Mouse (Mus musculus) heart, embryonic 12.5 days (tissue): ENCODE data around the gene Ankrd13b. TPM values are rescaled to one million over a fixed set of nuclear protein-coding genes. Genes with fewer than 3 reads are reported as not detected.
A peak's percentile ranks its signal among the peaks of the same experiment; 100 is the strongest.

Experiments
- ATAC-seq: fragments of 200-750 bp; cut with Nextera tagmentation; 2 replicates; pipeline ENCODE4 v1.8.0; 2017; ENCODE audit warnings: moderate TSS enrichment, moderate library complexity; ENCODE audit not compliant: insufficient number of reproducible peaks, low FRiP score
- H3K27ac ChIP-seq: fragments of 300-500 bp; sonication (generic); 2 replicates; pipeline ENCODE4 v1.5.1; 2016; ENCODE audit warnings: mild to moderate bottlenecking, moderate library complexity; ENCODE audit not compliant: poor library complexity, severe bottlenecking
- H3K27me3 ChIP-seq: fragments of 300-500 bp; sonication (generic); replicated peaks from 2 replicates; pipeline ENCODE4 v1.6.1; 2016; ENCODE audit warnings: mild to moderate bottlenecking, moderate library complexity
- H3K36me3 ChIP-seq: fragments of 300-500 bp; sonication (generic); 2 replicates; pipeline ENCODE4 v1.6.1; 2016; ENCODE audit warnings: mild to moderate bottlenecking, moderate library complexity
- H3K4me1 ChIP-seq: fragments of 300-500 bp; sonication (generic); replicated peaks from 2 replicates; pipeline ENCODE4 v1.6.1; 2016; ENCODE audit warnings: mild to moderate bottlenecking
- H3K4me2 ChIP-seq: fragments of 300-500 bp; sonication (generic); 2 replicates; pipeline ENCODE4 v1.6.1; 2016; ENCODE audit warnings: mild to moderate bottlenecking, moderate library complexity
- H3K4me3 ChIP-seq: fragments of 300-500 bp; sonication (generic); 2 replicates; pipeline ENCODE4 v1.5.1; 2016; ENCODE audit warnings: mild to moderate bottlenecking
- H3K9ac ChIP-seq: fragments of 300-500 bp; sonication (generic); 2 replicates; pipeline ENCODE4 v1.6.1; 2016; ENCODE audit warnings: mild to moderate bottlenecking, moderate library complexity
- H3K9me3 ChIP-seq: fragments of 300-500 bp; sonication (generic); replicated peaks from 2 replicates; pipeline ENCODE4 v1.6.1; 2016; ENCODE audit warnings: mild to moderate bottlenecking, moderate library complexity
- WGBS: fragments of 180-500 bp; shearing (Covaris S2); methylation state at CpG from one replicate; pipeline ENCODE4 v1.1.7; 2016; 5-methylcytosine and 5-hydroxymethylcytosine counted together
- polyA plus RNA-seq: library from polyadenylated mRNA; unstranded; fragments of >200 nt; fragmentation: Nextera tagmentation; extraction: Ambion mirVana; gene quantifications from 2 replicates; pipeline ENCODE4 v1.2.1, GENCODE M21; 2016

Gene Ankrd13b
- polyA plus RNA-seq, 1 experiment from 2014 or later: 3.7 TPM

- no peak overlapping the region for H3K27ac ChIP-seq
- H3K9me3 ChIP-seq: no peaks in the 10 kb centered on the region
- H3K27me3 ChIP-seq: peaks cover 25% of the 10 kb centered on the region
- 0 out of 2 replicates have a peak overlapping the region, but pooled peaks have one; percentile 71 for H3K4me3 ChIP-seq
- no peak for ATAC-seq
- peaks cover 35% of the 10 kb centered on the region for H3K4me1 ChIP-seq
- 80% methylated on average over 5 of the region's 5 CpGs for WGBS
- no peaks in the 10 kb centered on the region for H3K36me3 ChIP-seq
- no peak overlapping the region for H3K9ac ChIP-seq
- H3K4me2 ChIP-seq: no peak overlapping the region
Measured at GRCm38 (mm10) chr11:77516553-77517425, 27.3 kb upstream of the Ankrd13b start.

GRCm38 (mm10) chr11:77515637-77516552, 26.4 kb upstream of the Ankrd13b start, which contains the start of gene Trp53i13:
Trp53i13 (minus strand) TSS chr11:77515980.
- Histone ChIP-seq H3K4me3 (peak within 1 kb of the TSS; percentile 71), H3K27ac (peak within 1 kb of the TSS; percentile 11; the same call in 1 of the 2 replicates), H3K27me3 (peaks cover 25% of the 10 kb centered on the region), H3K4me2 (peak within 1 kb of the TSS; percentile 92), H3K36me3 (no peaks in the 10 kb centered on the region), H3K4me1 (peaks cover 37% of the 10 kb centered on the region), H3K9me3 (no peaks in the 10 kb centered on the region), H3K9ac (peak within 1 kb of the TSS; percentile 74)
- ATAC-seq: no peak
- 10% methylated on average over 39 of the region's 39 CpGs for WGBS

GRCm38 (mm10) chr11:77514832-77515636, 25.6 kb upstream of the Ankrd13b start, which contains the start of gene Abhd15:
Abhd15 (plus strand) TSS chr11:77515121.
- H3K4me1 ChIP-seq: peaks cover 35% of the 10 kb centered on the region
- H3K27me3 ChIP-seq: peaks cover 25% of the 10 kb centered on the region
- ATAC-seq: peak; percentile 69
- peak within 1 kb of the TSS; percentile 45 for H3K27ac ChIP-seq
- under 1% methylated on average over 71 of the region's 72 CpGs for WGBS
- peaks cover under 1% of the 10 kb centered on the region for H3K36me3 ChIP-seq
- H3K4me2 ChIP-seq: peak within 1 kb of the TSS; percentile 92
- H3K9me3 ChIP-seq: no peaks in the 10 kb centered on the region
- H3K9ac ChIP-seq: peak within 1 kb of the TSS; percentile 74
- H3K4me3 ChIP-seq: peak within 1 kb of the TSS; percentile 71

- Histone ChIP-seq H3K27ac (peak overlapping the region; percentile 45), H3K4me2 (peak overlapping the region; percentile 92), H3K4me1 (peaks cover 35% of the 10 kb centered on the region), H3K36me3 (peaks cover 7% of the 10 kb centered on the region), H3K4me3 (peak overlapping the region; percentile 71), H3K27me3 (peaks cover 25% of the 10 kb centered on the region), H3K9me3 (no peaks in the 10 kb centered on the region), H3K9ac (peak overlapping the region; percentile 74)
- 2% methylated on average over 19 of the region's 19 CpGs for WGBS
- ATAC-seq: peak; percentile 16
Measured at GRCm38 (mm10) chr11:77514281-77514831, 24.9 kb upstream of the Ankrd13b start.

GRCm38 (mm10) chr11:77513811-77514170, 24.3 kb upstream of the Ankrd13b start:
- Histone ChIP-seq H3K36me3 (peaks cover 10% of the 10 kb centered on the region), H3K27me3 (peaks cover 25% of the 10 kb centered on the region), H3K27ac (peak overlapping the region; percentile 39), H3K9ac (peak overlapping the region; percentile 74), H3K4me3 (peak overlapping the region; percentile 71), H3K4me2 (peak overlapping the region; percentile 92), H3K9me3 (no peaks in the 10 kb centered on the region), H3K4me1 (peaks cover 38% of the 10 kb centered on the region)
- no peak for ATAC-seq
- WGBS: 6% methylated on average over 10 of the region's 10 CpGs

GRCm38 (mm10) chr11:77512891-77513810, 23.7 kb upstream of the Ankrd13b start:
- Histone ChIP-seq H3K4me1 (peaks cover 44% of the 10 kb centered on the region), H3K4me2 (peak overlapping the region; percentile 92), H3K9me3 (no peaks in the 10 kb centered on the region), H3K36me3 (peaks cover 10% of the 10 kb centered on the region), H3K27ac (peak overlapping the region; percentile 73), H3K4me3 (peak overlapping the region; percentile 71), H3K27me3 (peaks cover 18% of the 10 kb centered on the region), H3K9ac (peak overlapping the region; percentile 86)
- under 1% methylated on average over 66 of the region's 84 CpGs for WGBS
- peak; percentile 83 for ATAC-seq

- H3K27me3 ChIP-seq: peaks cover 6% of the 10 kb centered on the region
- WGBS: 75% methylated on average over 5 of the region's 5 CpGs
- no peaks in the 10 kb centered on the region for H3K9me3 ChIP-seq
- no peak for ATAC-seq
- no peak overlapping the region for H3K4me3 ChIP-seq
- no peak overlapping the region for H3K4me2 ChIP-seq
- no peak overlapping the region for H3K9ac ChIP-seq
- H3K27ac ChIP-seq: no peak overlapping the region
- peaks cover 52% of the 10 kb centered on the region for H3K4me1 ChIP-seq
- peaks cover 23% of the 10 kb centered on the region for H3K36me3 ChIP-seq
Measured at GRCm38 (mm10) chr11:77511336-77511735, 21.9 kb upstream of the Ankrd13b start.

- Histone ChIP-seq H3K4me3 (peak overlapping the region; percentile 42), H3K36me3 (peaks cover 53% of the 10 kb centered on the region), H3K27ac (peak overlapping the region; percentile 52; the same call in 1 of the 2 replicates), H3K4me2 (peak overlapping the region; percentile 74), H3K4me1 (peaks cover 26% of the 10 kb centered on the region), H3K9me3 (no peaks in the 10 kb centered on the region), H3K27me3 (no peaks in the 10 kb centered on the region), H3K9ac (peak overlapping the region; percentile 68)
- WGBS: 16% methylated on average over 49 of the region's 49 CpGs
- ATAC-seq: peak; percentile 68
Measured at GRCm38 (mm10) chr11:77508068-77509021, 18.9 kb upstream of the Ankrd13b start.

- no peak for ATAC-seq
- Histone ChIP-seq H3K4me1 (peaks cover 23% of the 10 kb centered on the region), H3K27ac (no peak overlapping the region), H3K36me3 (peaks cover 62% of the 10 kb centered on the region), H3K9me3 (no peaks in the 10 kb centered on the region), H3K4me3 (no peak overlapping the region), H3K27me3 (no peaks in the 10 kb centered on the region), H3K9ac (no peak overlapping the region), H3K4me2 (no peak overlapping the region)
- WGBS: 69% methylated on average over 4 of the region's 4 CpGs
Measured at GRCm38 (mm10) chr11:77507426-77507825, 17.9 kb upstream of the Ankrd13b start.
